Mouse (Mus musculus) cerebellum, postnatal 10 days (tissue): ENCODE data around the gene Sec11a.
"Not testable (repeated sequence)": the region's sequence is repeated elsewhere in the genome, so short reads cannot be mapped to it uniquely, and the experiment has no call there.

Source experiments
- DNase-seq, 2 experiments: peaks; one replicate each; pipeline ENCODE4 v3.0.0; 2021; ENCODE audit warnings: mixed read lengths in 2 of 2

Gene Sec11a

DNA sequence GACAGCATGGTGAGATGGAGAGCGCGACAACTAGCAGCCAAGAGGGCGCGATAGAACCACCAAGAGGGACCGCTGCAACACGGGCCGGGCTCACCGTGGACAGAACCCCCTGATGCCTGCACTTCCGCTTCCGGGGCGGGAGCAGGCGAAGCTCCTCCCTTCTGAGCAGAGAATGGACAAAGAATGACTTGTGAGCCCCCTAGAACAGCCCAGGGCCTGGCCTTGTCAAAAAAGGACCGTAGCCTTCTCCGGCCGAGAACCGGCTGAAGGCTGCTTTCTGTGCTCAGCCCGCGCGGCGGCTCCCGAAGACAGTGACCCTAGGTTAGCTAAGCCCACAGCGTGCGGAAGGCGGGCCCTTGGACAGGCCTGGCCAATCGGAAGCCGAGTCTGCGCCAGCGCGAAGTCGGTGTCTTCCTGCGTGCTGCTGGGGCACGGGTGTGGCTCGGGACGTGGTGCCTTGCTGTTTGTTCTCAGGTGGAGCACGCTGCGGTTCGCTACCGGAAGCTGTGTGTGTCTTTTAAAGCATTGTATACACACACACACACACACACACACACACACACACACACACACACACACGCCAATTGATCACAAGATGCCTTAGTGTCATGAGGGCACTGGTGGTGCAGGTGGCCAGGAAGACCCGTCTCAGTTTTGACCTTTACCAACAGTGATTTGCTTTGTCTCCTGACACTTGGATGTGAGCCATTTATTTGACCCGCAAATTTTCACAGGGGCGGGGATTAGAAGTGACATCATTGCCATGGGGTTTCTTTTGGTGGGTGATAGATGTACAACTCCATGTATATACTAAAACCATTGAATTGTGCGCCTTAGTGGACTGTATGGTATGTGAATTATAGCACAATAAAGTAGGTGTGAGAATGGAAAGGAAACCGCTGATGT, at the start of gene Sec11a:
TSS of gene Sec11a (minus strand) at position 336 of the 906 bp plus-strand sequence.
- peak; percentile 96 to 97 for DNase-seq

DNA sequence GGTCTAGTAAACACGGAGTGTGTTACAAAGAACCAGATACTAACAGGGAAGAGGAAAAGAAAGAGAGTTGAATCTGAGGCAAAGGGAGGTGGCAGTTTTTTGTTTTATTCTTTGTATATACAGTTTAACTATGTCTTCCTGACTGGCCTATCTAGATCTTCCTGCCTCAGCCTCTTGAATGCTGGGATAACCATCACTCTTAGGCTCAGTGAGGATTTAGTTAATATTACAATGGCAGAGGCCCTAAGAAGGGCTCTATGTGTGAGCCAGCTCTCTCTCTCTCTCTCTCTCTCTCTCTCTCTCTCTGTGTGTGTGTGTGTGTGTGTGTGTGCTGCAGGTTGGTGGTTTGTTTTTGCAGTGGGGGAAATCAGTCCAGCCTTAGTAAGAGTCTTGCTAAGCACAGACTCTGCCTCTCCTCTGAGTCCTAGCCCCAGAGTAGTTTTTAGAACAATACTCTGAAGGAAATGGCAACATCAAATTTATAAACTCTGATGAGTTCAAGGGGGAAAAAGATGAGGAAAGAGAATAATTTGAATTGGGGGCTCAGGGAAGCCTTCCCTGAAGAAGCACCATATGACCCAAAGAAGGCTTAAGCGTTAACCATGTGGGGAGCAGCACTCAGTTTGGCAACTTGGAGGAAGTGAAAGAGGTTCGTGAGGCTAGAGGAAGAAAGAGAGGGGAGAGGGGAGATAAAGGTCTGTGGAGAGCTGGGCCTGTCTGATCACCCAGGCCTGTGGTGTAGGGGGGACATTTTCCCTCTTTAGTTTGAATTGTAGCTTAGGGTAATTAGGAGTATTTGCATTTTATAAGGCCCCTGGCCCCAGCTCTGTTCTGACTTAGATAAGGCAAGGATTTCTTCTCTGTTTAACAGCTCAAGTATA, 47.9 kb upstream of the Sec11a start:
- DNase-seq = no peak

DNA sequence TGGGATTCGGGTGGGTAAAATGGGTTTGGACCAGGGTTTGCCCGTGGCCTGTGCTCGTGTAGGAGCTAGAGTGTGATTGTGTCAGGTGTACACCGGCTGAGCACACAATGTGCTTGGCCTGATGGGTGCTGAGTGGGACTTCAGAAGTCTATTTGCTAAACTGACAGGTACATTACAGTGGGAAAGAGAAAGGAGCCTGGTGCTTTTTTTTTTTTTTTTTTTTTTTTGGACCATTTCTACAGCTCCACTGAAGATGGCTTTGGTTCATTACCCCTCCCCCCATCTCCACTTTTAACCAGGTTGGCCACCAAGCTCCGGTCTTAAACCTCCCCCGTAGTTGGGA, 47.1 kb upstream of the Sec11a start:
- DNase-seq = peak; percentile 20 to 51

DNA sequence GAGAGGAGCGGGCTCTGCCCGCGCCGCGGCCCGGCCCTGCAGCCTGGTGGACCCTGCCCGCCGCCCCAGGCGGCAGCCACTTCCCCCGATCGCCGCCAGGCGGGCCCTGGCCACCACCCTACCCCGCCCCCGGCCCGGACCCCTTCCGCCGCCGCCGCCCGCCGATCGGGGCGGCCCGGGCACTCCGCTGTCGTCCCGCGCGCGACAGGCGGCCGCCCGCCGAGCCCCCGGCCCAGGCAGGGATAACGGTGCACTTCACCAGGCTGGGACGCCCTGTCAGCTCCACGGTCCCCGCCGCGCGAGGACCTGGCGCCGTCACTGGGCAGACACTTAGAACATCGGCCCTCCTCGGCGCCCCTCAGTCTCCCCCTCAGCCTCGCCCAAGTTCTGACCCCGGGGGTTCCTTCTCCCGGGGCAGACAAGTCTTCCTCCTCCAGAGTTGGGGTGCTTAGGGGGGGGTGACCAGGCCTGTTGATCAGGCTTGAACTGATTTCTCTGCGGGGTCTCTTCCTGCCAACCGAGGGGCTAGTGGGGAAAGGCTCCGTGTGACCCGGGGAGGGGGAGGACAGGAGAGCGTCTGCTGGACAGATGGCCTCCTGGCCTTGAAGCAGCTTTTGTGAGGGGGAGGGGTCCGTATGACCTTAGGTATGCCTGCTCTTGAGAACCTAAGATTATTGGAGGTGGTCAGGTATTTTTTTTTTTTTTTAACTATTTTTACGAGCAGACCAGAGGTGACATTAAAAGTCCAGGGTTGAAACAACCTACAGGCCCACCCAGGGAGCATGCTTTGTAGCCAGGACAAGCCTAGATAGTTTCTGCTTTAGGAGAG, 46.5 kb upstream of the Sec11a start:
- DNase-seq = peak; percentile 76 to 81

DNA sequence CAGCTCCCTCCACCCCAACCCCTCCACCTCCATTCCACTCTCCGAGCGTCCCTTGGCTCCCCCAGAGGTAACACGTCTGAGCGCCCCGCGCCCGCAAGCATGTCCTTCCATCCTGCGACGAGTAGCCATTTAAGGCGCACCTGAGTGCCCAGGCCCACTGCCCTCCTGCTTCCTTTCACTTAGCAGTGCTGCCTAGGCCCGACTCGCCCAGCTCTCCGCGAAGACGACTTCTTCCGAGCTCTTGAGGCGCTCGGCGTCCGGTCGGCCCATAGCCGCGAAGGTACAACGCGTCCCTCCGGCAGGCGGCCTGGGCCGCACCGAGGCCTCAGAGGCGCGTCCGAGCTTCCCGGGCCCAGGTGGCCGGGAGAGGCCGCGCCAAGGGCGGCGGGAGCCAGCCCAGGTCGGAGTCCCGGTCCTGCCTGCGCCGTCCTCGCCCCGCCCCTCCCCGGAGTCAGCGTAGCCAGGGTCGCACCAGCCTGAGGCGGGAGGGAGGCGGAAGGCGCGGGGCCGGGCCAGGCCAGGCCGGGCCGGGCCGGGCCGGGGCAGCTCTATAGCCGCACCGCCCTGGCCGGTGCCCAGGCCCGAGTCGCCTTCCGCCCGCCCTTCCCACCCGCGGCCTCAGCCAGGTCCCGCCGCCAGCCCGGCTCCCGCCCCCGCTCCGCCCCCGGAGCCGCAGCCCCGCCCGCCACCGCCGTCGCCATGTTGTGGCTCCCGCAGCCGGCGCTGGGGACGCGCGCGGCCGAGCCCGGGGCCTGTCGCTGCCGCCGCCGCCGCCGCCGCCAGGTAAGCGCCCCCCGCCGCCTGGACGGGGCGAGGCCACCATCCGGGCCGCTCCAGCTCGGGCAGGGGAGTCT, 45.6 kb upstream of the Sec11a start, which contains the start of gene Zfp592:
TSS of gene Zfp592 (plus strand) at position 702 of the 854 bp plus-strand sequence.
- DNase-seq = peak; percentile 91 to 95

DNA sequence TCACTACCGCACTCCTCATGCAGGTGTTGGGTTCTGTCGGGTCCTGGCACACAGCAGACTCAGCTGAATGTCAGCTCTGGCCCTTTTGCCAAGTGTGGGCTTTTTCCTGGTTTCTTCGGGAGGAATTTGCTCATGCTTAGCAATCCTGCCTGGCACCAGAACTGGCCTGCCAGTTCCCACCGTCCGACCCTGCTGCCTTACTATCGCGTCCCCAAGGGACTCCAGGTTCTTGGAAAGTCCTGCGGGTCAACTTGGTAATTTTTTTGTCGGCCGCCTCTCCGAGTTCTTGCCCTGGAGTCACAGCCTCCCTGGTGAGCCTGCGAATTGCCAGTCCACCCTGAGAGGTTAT, 45.0 kb upstream of the Sec11a start:
- DNase-seq = peak in 1 of 2 experiments; percentile 56

DNA sequence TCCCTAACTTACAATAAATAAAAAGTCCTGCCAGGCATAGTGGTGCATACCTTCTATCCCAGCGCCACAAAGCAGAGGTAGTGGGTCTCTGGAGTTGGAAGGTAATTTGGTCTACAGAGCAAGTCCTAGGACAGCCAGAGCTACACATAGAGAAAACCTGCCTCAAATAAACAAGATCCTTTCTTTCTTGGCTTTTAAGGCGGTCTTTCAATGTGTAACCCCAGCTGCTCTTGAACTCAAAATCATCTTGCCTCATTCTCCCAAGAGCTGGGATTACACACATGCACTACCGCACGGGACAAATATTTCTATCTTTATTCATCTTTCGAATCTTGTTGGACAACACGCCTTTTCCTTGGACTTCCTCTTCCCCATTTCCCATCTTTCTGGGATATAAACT, 44.5 kb upstream of the Sec11a start:
- DNase-seq = no peak

DNA sequence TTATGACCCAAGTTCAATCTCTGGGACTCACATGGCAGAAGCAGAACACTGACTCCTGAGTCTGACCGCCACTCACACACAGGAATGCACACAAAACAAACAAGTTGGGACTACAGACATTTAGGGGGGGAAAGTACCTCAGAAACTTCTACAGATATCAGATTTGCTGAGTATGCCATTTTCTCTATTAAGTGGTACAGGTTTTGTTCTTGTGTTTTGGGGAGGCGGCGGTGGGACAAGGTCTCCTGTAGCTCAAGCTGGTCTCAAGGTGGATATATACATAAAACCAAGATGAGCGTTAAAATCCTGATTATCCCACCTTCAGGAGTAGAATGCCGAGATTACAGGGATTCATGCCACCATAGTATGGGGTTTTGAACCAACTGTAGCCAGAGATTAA, 44.0 kb upstream of the Sec11a start:
- DNase-seq = no peak

DNA sequence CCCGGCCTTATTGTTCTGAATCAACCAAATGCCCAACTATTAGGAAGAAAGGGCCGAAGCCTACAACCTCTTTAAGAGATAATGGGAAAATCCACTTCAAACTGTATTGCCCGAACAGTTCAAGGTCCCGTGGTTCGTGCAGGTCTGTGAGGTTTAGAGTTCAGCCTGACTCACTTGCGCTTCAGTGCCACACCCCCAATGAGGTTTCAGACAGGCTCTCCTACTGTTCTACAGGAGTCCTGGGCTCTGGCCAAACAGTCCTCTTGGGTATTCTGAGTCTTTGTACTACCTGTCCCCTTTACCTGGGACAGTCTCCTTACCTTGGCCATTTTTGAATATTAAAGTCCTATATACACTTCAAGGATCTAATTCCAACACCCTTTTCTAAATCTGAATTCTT, 42.7 kb upstream of the Sec11a start:
- peak; percentile 31 to 32 for DNase-seq

DNA sequence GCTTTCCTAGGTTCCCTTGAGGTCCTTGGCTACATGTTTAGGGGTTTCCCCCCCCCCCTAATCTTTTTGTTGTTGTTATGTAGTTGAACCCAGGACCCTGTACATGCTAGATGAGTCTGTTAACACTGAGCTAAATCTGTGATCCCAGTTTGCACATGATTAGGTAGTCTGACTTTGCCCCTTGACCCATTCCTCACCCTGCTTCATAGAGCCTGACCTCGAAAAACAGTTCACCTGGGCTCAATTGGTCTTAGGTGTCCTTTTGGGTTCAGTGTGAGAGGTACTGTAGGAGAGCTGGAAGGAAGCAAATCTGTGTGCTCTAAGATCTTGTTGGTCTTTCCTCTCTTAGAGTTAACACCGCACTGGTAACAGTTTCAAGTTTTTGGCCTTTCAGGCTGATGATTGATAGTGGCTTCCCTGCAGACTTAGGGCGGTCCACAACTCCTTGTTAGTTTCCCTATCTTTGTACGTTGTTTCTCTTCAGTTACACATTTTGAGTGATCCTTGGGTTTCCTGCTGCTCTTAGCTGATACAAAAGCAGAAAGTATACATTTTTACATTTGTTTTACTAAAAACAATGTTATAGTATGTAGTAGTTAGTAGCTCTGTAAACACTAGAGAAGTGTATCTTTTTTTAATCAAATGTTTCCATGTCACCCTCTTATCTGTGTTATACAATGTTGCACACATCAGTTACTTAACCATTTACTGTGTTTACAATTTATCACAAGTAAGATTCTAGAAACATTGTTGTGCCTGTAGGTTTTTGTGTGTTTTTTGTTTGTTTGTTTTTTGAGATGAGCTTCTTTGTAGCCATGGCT, 40.4 kb upstream of the Sec11a start:
- DNase-seq = no peak

DNA sequence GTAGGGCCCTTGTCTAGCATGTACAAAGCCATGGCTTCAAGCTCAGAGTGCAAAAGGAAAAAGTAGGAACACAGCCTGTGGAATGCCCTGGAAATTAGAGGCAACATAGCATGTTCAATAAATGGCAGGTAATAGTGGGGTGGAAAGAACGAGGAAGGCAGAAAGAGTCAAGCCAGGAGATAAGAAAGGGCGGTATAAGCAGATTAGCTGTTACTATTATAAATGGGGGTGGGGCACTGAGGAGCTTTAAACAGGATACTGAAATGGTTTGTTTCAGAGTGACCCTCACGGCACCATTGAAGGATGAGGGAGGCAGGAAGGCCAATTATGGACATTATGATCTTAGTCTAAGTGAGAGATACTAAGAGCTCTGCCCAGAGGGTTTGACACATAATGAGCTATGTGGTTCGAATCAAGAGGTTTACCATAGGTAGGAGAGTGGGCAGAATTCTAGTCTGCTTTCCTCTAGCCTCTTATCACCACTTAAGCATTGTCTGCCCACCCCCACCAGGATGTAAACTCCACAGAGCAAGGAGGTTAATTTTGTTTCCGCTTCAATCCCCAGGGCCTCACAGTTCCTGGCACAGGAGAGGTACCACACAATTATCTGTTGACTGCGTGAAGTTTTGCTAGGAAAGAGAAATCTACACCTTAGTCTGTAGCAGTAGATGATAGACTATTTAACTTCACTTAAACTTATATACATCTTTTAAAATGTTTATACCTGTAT, 39.0 kb upstream of the Sec11a start:
- DNase-seq = no peak

DNA sequence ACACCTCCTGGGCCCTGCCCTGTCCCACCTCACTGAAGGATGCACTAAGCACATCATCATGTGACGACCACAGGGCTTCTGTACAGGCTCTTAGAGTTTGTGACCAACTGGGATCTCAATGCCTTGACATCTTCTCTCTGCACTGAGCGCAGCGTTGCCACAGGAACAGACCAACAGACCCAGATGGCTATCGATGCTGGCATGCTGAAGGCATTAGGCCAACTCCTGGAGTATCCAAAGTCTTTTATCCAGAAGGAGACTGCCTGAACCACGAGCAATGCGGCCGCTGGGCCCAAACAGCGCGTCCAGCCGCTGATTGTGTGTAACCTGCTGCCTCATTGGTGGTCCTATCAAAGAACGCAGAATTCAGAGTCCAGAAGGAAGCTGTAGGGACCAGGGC, 33.0 kb upstream of the Sec11a start:
- peak; percentile 70 to 72 for DNase-seq

DNA sequence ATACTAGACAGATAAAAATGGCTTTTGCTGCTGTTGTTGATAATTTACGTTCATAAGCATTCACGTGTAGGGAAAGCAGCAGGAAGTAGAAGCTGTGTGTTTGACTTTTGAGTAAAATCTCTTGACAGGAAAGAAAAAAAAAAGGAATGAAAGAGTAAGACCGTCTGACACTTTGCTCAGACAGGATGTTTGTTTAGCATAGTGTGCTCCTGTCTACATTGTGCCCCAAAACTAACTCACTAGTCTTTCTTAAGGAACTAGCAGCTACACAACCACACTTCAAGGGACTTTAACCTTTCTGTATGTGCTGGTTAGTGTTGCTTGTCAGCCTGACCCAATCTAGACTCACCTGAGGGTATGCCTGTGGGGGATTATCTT, 26.0 kb upstream of the Sec11a start:
- DNase-seq = not testable (repeated sequence)

DNA sequence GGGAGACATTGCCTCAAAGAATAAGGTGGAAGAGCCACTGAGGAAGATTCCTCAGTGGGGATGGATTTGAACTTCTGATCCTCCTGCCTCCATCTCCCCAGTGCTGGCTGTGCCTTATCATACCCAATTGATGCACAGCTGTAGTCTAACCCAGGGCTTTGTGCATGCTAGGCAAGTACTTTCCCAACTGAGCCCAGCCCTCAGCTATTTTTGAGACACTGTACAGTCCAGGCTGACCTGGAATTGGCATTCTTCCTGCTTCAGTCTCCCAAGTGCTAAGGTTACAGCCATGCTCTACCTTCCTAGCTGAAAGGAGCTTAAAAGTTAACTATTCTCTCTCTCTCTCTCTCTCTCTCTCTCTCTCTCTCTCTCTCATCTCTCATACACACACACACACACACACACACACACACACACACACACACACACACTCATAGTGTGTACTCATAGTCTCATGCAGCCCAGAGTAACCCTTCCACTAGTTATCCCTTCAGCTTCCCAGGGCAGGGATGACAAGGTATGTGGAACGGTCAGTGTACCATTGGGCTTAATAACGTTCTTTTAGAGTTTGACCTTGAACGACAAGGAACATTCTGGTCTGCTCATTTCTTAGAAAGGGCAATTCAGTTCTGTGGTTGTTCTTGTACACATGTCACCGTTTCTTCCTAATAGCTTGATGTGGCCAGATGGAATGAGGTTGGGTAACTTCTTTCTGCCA, 25.5 kb upstream of the Sec11a start:
- not testable (repeated sequence) for DNase-seq

DNA sequence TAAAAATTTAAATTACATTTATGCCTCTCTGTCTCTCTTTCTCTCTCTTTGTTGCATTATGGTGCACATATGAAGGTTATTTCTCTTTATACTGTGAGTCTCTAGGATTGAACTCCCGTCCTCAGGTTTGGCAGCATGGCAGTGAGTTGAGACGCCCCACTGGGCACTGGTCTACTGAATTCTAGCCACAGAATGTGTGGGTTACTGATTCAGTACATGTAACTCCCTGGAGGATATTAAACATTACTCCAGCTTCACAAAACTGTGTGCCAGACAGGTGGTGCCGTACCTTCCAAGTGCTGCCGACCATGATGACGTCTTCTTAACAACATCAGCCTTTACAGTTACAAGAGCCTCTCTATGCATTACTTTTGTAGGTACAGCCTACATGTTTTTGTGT, 24.5 kb upstream of the Sec11a start:
- DNase-seq = no peak

DNA sequence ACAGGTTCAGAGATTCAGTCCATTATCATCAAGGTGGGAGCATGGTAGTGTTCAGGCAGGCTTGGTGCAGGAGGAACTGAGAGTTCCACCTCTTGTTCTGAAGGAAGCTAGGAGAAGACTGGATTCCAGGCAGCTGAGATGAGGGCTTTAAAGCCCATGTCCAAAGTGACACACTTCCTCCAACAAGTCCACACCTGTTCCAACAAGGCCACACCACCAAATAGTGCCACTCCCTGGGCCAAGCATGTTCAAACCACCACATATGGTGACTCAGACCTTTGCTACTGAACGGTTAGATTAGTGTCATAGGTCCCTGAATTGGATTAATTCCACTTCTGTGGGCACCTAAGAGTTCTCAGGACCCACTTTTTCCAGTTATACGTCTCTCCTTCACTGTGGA, 23.8 kb upstream of the Sec11a start:
- DNase-seq = no peak

DNA sequence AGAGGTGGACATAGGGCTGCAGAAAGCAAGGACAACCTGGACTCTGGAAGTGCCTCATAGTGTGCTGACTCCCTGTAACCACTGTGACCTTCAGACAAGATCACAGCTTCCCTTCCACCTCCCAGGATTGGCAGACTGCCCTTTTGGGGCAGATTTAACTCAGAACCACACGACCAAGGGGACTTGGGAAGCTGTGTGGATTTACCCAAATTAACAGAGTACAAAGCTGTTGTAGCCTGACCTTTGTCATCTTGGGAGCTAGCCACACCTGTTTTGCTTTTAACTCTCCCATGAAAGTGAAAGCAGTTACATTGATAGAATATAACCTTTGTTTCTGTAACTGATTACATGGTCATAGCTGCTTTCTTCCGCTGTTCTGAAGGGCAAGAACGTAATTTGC, 23.3 kb upstream of the Sec11a start:
- DNase-seq = no peak

DNA sequence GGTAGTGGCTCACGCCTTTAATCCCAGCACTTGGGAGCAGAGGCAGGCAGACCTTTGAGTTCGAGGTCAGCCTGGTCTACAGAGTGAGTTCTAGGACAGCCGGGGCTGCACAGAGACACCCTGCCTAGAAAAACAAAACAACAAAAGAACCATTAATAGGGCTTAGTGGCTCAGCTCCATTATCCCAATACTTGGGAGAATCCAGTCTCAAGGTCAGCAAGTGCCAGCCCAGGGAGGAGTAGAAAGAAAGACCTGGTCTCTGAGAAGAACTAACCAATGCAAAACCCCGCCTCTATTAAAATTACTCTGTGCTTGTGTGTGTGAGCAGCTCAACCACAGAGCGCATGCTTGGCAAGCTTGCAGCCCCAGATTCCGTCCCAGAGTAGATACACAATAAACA, 15.2 kb upstream of the Sec11a start:
- no peak for DNase-seq

DNA sequence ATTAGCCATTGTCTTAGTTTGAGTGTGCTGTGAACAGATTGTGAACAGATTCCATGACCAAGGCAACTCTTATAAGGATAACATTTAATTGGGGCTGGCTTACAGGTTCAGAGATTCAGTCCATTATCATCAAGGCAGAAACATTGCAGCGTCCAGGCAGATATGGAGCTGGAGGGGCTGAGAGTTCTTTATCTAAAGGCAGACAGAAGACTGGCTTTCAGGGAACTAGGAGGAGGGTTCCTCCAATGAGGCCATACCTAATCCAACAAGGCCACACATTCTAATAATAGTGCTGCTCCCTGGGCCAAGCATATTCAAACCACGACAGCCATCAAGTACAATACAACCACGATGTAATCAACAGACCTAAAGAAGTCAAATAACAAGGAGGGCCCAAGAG, 11.4 kb upstream of the Sec11a start:
- no peak for DNase-seq

DNA sequence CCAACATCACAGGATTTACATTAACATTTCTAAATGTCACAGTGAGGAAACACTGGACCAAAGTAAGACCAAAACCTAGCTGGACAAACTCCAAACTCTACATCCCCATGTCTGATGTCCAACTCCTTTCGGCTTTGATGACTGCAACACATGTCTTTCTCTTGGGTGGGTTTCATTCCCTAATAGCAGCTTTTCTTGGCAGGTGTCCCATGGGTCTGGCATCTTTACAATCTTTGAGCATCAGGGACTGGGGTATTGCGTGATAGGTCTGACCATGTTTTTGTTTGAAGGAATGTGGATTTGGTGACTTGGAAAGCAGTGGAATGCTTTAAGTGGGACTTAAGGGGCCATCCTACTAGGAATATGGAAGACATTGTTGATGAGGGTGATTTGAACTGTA, 9.3 kb upstream of the Sec11a start:
- peak; percentile 53 to 56 for DNase-seq
